Mouse (Mus musculus) MEL (cell line): ENCODE measurements around the gene Scap. TPM values are rescaled to one million over a fixed set of nuclear protein-coding genes. Genes with fewer than 3 reads are reported as not detected.

Experiments used
- DNase-seq: peaks from one replicate; pipeline ENCODE4 v3.0.0; 2011; ENCODE audit warnings: low read depth, low spot score
- H3K27ac ChIP-seq: 2 replicates; pipeline ENCODE4 v1.5.1; 2012; ENCODE audit warnings: low read depth, mild to moderate bottlenecking, control low read depth, low read length, moderate library complexity; ENCODE audit not compliant: control insufficient read depth
- H3K27me3 ChIP-seq, 2 experiments: fragments of 150-350 bp in 1 of 2; sonication (generic) in 1 of 2; 2 replicates each; pipeline ENCODE4 v1.6.1; 2012; ENCODE audit warnings: low read length in 2 of 2, mild to moderate bottlenecking in 2 of 2, improper control_type of control experiment in 1 of 2, moderate library complexity in 1 of 2; ENCODE audit not compliant: insufficient read depth in 2 of 2, control insufficient read depth in 1 of 2
- H3K36me3 ChIP-seq, 2 experiments: 2 replicates each; pipeline ENCODE4 v1.6.1; 2012 to 2014; ENCODE audit warnings: low read length in 2 of 2, improper control_type of control experiment in 1 of 2, inconsistent platforms in 1 of 2, mild to moderate bottlenecking in 1 of 2; ENCODE audit not compliant: insufficient read depth in 2 of 2, control insufficient read depth in 1 of 2
- H3K4me1 ChIP-seq, 2 experiments: fragments of 150-350 bp in 1 of 2; sonication (generic) in 1 of 2; 2 replicates each; pipeline ENCODE4 v1.6.1; 2012; ENCODE audit warnings: low read length in 2 of 2, improper control_type of control experiment in 1 of 2, mild to moderate bottlenecking in 1 of 2; ENCODE audit not compliant: insufficient read depth in 2 of 2, control insufficient read depth in 1 of 2
- H3K4me3 ChIP-seq, 2 experiments: fragments of 150-350 bp in 1 of 2; sonication (generic) in 1 of 2; 2 replicates each; pipeline ENCODE4 v1.5.1; 2012; ENCODE audit warnings: low read depth in 2 of 2, low read length in 2 of 2, mild to moderate bottlenecking in 2 of 2, moderate library complexity in 2 of 2, control low read depth in 1 of 2, improper control_type of control experiment in 1 of 2; ENCODE audit not compliant: control insufficient read depth in 1 of 2, insufficient read depth in 1 of 2
- H3K79me2 ChIP-seq: 2 replicates; pipeline ENCODE4 v1.6.1; 2012; ENCODE audit warnings: mild to moderate bottlenecking, low read length, moderate library complexity; ENCODE audit not compliant: control insufficient read depth, poor library complexity, insufficient read depth
- H3K9ac ChIP-seq: 2 replicates; pipeline ENCODE4 v1.6.1; 2012; ENCODE audit warnings: low read depth, mild to moderate bottlenecking, control low read depth, low read length, moderate library complexity; ENCODE audit not compliant: control insufficient read depth, poor library complexity, severe bottlenecking
- H3K9me3 ChIP-seq: fragments of 150-350 bp; sonication (generic); replicated peaks from 2 replicates; pipeline ENCODE4 v1.6.1; 2012; ENCODE audit warnings: mild to moderate bottlenecking, low read length, improper control_type of control experiment, moderate library complexity; ENCODE audit not compliant: insufficient read depth
- BHLHE40 ChIP-seq: IDR thresholded peaks from 2 replicates; pipeline ENCODE4 v1.6.1; 2012; ENCODE audit warnings: low read depth, mild to moderate bottlenecking, inconsistent platforms, low read length, improper control_type of control experiment, borderline replicate concordance
- CTCF ChIP-seq, 3 experiments: IDR thresholded peaks in 2 of 3; conservative IDR thresholded peaks in 1 of 3; 2 replicates each; pipeline ENCODE4 v1.5.1; 2011 to 2012; ENCODE audit warnings: low read length in 3 of 3, low read depth in 2 of 3, mild to moderate bottlenecking in 2 of 3, improper control_type of control experiment in 1 of 3, inconsistent platforms in 1 of 3, mixed read lengths in 1 of 3, moderate library complexity in 1 of 3; ENCODE audit not compliant: control insufficient read depth in 1 of 3, insufficient read depth in 1 of 3, poor library complexity in 1 of 3, severe bottlenecking in 1 of 3
- E2F4 ChIP-seq: IDR thresholded peaks from 2 replicates; pipeline ENCODE4 v1.6.1; 2011; ENCODE audit warnings: low read depth, low read length, improper control_type of control experiment, borderline replicate concordance
- ELF1 ChIP-seq: IDR thresholded peaks from 2 replicates; pipeline ENCODE4 v1.6.1; 2014; ENCODE audit warnings: low read depth, mild to moderate bottlenecking, inconsistent platforms, low read length, improper control_type of control experiment, moderate library complexity
- EP300 ChIP-seq, 2 experiments: IDR thresholded peaks; 2 replicates each; pipeline ENCODE4 v1.6.1; 2011; ENCODE audit warnings: improper control_type of control experiment in 2 of 2, low read length in 2 of 2, low read depth in 1 of 2, mild to moderate bottlenecking in 1 of 2
- MAFK ChIP-seq: IDR thresholded peaks from 2 replicates; pipeline ENCODE4 v1.6.1; 2011; ENCODE audit warnings: low read depth, mild to moderate bottlenecking, low read length, improper control_type of control experiment, borderline replicate concordance
- MAX ChIP-seq: IDR thresholded peaks from 2 replicates; pipeline ENCODE4 v1.6.1; 2011; ENCODE audit warnings: low read length, improper control_type of control experiment
- MEF2A ChIP-seq: IDR thresholded peaks from 2 replicates; pipeline ENCODE4 v1.6.1; 2014; ENCODE audit warnings: low read depth, mild to moderate bottlenecking, inconsistent platforms, low read length, improper control_type of control experiment; ENCODE audit not compliant: poor library complexity, insufficient replicate concordance, severe bottlenecking; ENCODE audit errors: extremely low read depth
- MYB ChIP-seq: IDR thresholded peaks from 2 replicates; pipeline ENCODE4 v1.6.1; 2011; ENCODE audit warnings: mild to moderate bottlenecking, low read depth, low read length, improper control_type of control experiment
- MYC ChIP-seq: IDR thresholded peaks from 2 replicates; pipeline ENCODE4 v1.6.1; 2011; ENCODE audit warnings: low read depth, mild to moderate bottlenecking, low read length, improper control_type of control experiment, moderate library complexity
- NELFE ChIP-seq: IDR thresholded peaks from 2 replicates; pipeline ENCODE4 v1.6.1; 2011; ENCODE audit warnings: low read depth, low read length, improper control_type of control experiment
- NRF1 ChIP-seq: IDR thresholded peaks from 2 replicates; pipeline ENCODE4 v1.6.1; 2014; ENCODE audit warnings: low read depth, mild to moderate bottlenecking, inconsistent platforms, low read length, improper control_type of control experiment, moderate library complexity; ENCODE audit not compliant: poor library complexity, insufficient read depth, severe bottlenecking
- RAD21 ChIP-seq: IDR thresholded peaks from 2 replicates; pipeline ENCODE4 v1.6.1; 2011; ENCODE audit warnings: mild to moderate bottlenecking, low read depth, low read length, improper control_type of control experiment
- SIN3A ChIP-seq: IDR thresholded peaks from 2 replicates; pipeline ENCODE4 v1.6.1; 2012; ENCODE audit warnings: low read length, improper control_type of control experiment, inconsistent platforms
- SMC3 ChIP-seq: IDR thresholded peaks from 2 replicates; pipeline ENCODE4 v1.6.1; 2011; ENCODE audit warnings: low read depth, low read length, improper control_type of control experiment
- TCF12 ChIP-seq: IDR thresholded peaks from 2 replicates; pipeline ENCODE4 v1.6.1; 2014; ENCODE audit warnings: low read depth, mild to moderate bottlenecking, inconsistent platforms, low read length, improper control_type of control experiment, moderate library complexity
- UBTF ChIP-seq: IDR thresholded peaks from 2 replicates; pipeline ENCODE4 v1.6.1; 2012; ENCODE audit warnings: low read depth, mild to moderate bottlenecking, inconsistent platforms, low read length, improper control_type of control experiment, moderate library complexity, borderline replicate concordance; ENCODE audit not compliant: insufficient read depth
- ZC3H11A ChIP-seq: IDR thresholded peaks from 2 replicates; pipeline ENCODE4 v1.6.1; 2012; ENCODE audit warnings: low read depth, mild to moderate bottlenecking, inconsistent platforms, low read length, improper control_type of control experiment
- ZNF384 ChIP-seq: IDR thresholded peaks from 2 replicates; pipeline ENCODE4 v1.6.1; 2012; ENCODE audit warnings: low read depth, mild to moderate bottlenecking, inconsistent platforms, low read length, improper control_type of control experiment
- polyA plus RNA-seq, 2 experiments: library from polyadenylated mRNA; stranded (reverse) in 1 of 2; unstranded in 1 of 2; fragments of >175 nt in 1 of 2; fragments of >200 nt in 1 of 2; gene quantifications; 2 replicates each; pipeline versions ENCODE4 v1.2.1 to v1.2.4; 2012; ENCODE audit warnings: low replicate concordance in 2 of 2, low read depth in 1 of 2; ENCODE audit not compliant: insufficient read length in 2 of 2, insufficient read depth in 1 of 2, missing spikeins in 1 of 2
- total RNA-seq: library from RNA; depleted of rRNA; stranded (reverse); fragments of 300-350 nt; gene quantifications from 2 replicates; pipeline ENCODE4 v1.2.3, GENCODE M21; 2012

Gene Scap
- total and polyA plus RNA-seq, 3 experiments, result 59.4 to 88.8 TPM; not detected in 1

GRCm38 (mm10) chr9:110296867-110297627 lies 36.0 kb upstream of the Scap start (continued):
- no peak for TF ChIP-seq MEF2A
- TF ChIP-seq ELF1, result no peak
- no peak for TF ChIP-seq EP300 (IDR thresholded peaks at IDR 0.05; ENCODE audit: low read depth in 1 of 2, low read length in 2 of 2)
- peak; percentile 94 for TF ChIP-seq ZC3H11A
- TF ChIP-seq UBTF, result no peak
- TF ChIP-seq MAFK, result no peak
- peak; percentile 87 to 97 (median 95); a peak in 5 of 6 replicates for TF ChIP-seq CTCF (IDR thresholded peaks at IDR 0.05 in 2 of 3, conservative IDR thresholded peaks at IDR 0.05 in 1 of 3; ENCODE audit: control insufficient read depth in 1 of 3, insufficient read depth in 1 of 3, low read depth in 2 of 3, low read length in 3 of 3, poor library complexity in 1 of 3, severe bottlenecking in 1 of 3)
- no peak for TF ChIP-seq TCF12
- TF ChIP-seq MAX, result no peak
- TF ChIP-seq NELFE, result 0 out of 2 replicates have a peak, but pooled peaks have one; percentile 16
- TF ChIP-seq MYB, result no peak
- no peak for TF ChIP-seq E2F4
- peak; percentile 63; the same call in 1 of the 2 replicates for TF ChIP-seq MYC
- TF ChIP-seq NRF1, result no peak
- peak; percentile 82; the same call in 1 of the 2 replicates for TF ChIP-seq BHLHE40
- peak; percentile 98 for TF ChIP-seq RAD21

- H3K27ac ChIP-seq, result peak overlapping the region; percentile 70
- H3K79me2 ChIP-seq, result peaks cover 8% of the 10 kb centered on the region
- peaks cover 3 to 10% of the 10 kb centered on the region in 2 experiments for H3K4me1 ChIP-seq
- H3K27me3 ChIP-seq, result no peaks in the 10 kb centered on the region
- peak; percentile 81 for DNase-seq
- H3K9ac ChIP-seq, result peak overlapping the region; percentile 74
- TF ChIP-seq ZNF384 (peak; percentile 28; the same call in 1 of the 2 replicates), SMC3 (peak; percentile 33), RAD21 (peak; percentile 3; the same call in 1 of the 2 replicates), SIN3A (no peak), CTCF (IDR thresholded peaks at IDR 0.05 in 2 of 3, conservative IDR thresholded peaks at IDR 0.05 in 1 of 3; ENCODE audit: control insufficient read depth in 1 of 3, insufficient read depth in 1 of 3, low read depth in 2 of 3, low read length in 3 of 3, poor library complexity in 1 of 3, severe bottlenecking in 1 of 3) (peak; percentile 38 to 70 (median 56)), EP300 (IDR thresholded peaks at IDR 0.05; ENCODE audit: low read depth in 1 of 2, low read length in 2 of 2) (no peak)
- H3K4me3 ChIP-seq, result peak overlapping the region; percentile 57 to 72
- peaks cover 0 to 3% of the 10 kb centered on the region in 2 experiments; a peak in 2 of 4 replicates for H3K36me3 ChIP-seq
- H3K9me3 ChIP-seq, result no peaks in the 10 kb centered on the region
These were observed 28.6 kb upstream of the Scap start for GRCm38 (mm10) chr9:110304516-110304915.
